Mouse (Mus musculus) adrenal gland, postnatal 25 days (tissue): ENCODE measurements around the gene Mcrip1. TPM values are rescaled to one million over a fixed set of nuclear protein-coding genes. Genes with fewer than 3 reads are reported as not detected.
A peak's percentile ranks its signal among the peaks of the same experiment; 100 is the strongest.
"Not testable (repeated sequence)": the region's sequence is repeated elsewhere in the genome, so short reads cannot be mapped to it uniquely, and the experiment has no call there.

Experiments
- DNase-seq: peaks from one replicate; pipeline ENCODE4 v3.0.0; 2021; ENCODE audit warnings: mixed read lengths
- total RNA-seq: library from RNA; stranded (reverse); gene quantifications from 2 replicates; pipeline ENCODE4 v1.2.3, GENCODE M21; 2021

Mcrip1 gene
- total RNA-seq, 1 experiment from 2014 or later = 75.4 TPM

DNA sequence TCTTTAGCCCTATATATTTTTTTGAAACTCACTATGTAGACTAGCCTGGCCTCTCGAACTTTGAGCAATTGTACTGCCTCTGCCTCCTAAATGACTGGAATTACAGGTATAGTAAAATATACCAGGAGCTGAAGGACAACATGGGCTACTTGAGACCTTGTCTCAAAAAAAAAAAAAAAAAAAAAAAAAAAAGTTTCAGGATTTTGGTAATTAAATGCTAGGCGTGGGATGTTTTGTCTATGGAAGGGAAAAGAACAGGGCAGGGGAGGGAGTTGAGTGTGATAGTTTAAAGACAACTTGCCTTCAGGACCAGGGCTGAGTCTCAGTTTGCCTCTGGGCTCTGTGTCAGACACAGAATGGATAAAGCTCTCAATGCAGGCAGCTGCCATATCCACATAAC, 25.5 kb upstream of the Mcrip1 start:
- no peak for DNase-seq

DNA sequence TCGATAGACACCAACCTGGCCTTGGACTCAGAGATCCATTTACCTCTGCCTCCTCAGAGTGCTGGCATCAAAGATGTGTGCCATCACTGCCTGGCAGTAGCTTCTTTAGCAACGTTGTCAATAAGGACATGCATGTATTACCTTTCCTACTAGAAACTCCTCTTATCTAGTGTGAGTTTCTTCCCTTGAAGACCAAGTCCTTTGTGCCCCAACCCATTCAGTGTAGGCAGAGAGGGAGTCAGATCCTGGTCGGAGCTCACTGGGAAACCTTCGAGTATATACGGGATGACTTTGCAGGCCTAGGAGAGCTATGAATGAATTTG, 24.7 kb upstream of the Mcrip1 start:
- DNase-seq = no peak

DNA sequence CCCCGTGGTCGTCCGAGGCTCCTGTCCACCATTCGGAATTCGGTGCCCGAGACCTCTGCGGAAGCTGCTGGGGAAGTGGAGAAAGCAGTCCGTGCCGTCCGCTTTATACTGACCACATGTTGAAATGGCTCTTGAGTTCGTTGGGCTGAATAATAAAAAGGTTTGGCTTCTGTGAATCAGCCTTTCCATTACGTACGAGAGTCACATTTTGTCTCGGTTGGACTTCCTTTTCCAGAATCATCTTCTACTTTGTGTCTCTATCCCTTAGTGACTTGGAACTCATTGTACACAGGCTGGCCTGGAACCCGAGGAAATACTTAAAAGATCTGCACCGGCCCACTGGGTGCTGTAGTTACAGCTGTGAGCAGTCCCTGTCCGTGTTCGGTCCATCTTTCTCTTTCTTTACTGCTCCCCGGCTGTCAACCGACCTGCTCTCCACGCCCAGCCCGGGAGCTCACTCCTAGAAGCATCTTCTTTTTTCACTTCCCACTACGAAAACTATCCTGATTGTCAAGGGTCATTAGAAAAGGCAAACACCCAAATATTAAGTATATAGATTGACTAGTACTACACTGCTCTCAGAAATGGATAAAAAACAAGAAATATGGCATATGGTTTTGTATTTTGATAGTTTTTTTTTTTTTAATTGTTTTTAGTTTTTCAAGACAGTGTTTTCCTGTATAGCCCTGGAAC, 24.2 kb upstream of the Mcrip1 start:
- DNase-seq = no peak

DNA sequence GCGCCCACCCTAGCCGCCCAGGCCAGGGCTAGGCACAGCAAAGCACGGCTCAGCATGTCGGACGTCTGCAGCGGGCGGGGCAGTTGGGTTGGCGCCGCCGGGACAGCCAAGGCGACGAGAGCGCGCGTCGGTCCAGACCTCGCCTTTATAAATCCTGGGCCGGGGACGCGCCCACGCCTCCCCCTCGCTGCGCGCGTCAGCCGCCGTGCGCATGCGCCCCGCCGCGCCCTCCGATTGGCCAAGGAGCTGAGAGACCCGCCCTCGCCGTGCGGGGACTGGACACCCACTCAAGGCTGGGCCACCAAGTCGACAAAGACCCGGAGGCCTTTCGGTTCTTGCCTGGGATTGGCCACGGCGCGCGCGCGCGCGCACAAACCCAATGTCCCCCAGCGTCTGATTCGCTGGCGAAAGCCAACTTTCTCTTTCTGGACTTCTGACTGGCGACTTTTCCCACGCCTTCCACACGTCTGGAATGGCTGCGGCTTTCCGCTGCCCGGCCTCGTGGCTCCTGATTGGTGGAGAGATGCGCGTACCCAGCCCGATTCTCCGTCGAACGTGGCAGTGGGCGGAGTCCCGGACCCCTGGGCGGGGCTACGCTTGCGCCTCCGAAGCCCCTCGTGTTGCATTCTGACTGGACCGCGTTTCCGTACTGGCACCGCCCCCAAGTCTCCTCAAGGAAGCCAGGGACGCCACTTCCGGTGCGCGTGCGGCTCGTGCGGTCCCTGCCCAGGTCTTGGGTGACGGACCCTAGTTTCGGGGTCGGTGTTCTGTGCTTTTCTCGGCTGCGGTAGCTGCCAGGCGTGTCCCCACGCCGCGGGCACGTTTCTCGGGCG, 23.4 kb upstream of the Mcrip1 start, which contains the start of gene P4hb:
TSS of gene P4hb (minus strand) at position 502 of the 833 bp plus-strand sequence.
- peak; percentile 100 for DNase-seq

DNA sequence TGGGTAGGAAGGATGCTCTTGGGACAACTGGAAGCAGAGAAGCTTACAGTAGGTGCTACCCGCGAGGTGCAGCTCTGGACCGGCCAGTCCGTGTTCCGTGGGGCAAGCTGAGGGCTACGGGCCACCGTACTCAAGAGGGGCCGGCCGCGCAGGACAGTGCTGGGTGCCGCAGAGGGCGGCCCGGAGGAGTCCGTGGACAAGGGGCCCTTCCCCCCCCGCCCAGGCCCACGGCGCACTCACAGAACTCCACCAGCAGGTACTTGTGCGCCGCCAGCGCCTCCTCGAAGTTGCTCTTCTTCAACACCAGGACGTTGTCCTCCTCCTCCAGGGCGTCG, 22.9 kb upstream of the Mcrip1 start:
- DNase-seq = no peak

DNA sequence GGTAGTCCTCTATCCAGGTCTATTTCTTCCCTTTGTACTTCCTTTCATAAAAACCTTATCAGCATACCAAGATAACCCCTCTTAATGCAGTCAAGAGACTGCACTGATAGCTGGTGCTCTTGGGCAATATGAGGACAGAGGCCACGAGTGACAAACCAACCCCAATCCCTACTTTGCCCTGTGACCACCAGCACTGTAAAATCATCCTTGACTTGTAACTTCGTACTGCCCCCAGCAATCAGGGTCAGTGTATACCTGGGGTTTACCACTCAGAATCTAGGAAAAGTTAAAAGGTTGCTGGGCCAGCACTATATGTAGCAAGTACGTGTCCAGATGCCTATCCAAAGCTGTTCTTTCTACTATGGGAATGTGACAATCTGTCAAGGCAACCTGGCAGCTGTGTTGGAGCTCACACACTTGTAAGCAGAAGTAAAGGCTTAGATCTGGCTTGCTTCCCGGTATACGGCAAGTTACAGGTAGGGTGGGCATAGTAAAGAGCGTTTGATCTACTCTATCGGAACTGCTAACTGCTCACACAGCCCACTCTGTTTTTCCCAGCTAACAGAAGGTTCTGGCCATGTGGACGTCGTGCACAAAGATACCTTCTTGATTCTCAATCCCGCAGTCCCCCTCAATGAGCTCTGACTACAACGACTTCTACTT, 22.4 kb upstream of the Mcrip1 start:
- no peak for DNase-seq

DNA sequence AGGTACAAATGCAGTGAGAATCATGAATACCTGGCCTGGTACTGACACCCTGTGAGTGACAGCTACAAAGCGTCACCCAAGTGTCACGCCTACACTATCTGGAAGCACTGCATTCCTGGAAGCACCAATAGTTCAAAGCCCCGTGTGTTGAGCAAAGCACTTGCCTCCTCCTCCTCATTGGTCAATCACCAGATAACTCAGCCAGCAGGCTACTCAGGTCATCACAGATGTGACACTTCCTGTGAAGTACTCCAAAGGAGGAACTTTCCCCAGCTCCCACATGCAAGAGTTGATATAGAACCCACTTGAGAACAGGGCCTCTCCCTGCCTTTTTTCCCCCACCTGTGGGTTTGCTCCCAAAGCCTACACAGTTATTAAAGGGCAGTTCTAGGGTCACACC, 21.6 kb upstream of the Mcrip1 start:
- no peak for DNase-seq

DNA sequence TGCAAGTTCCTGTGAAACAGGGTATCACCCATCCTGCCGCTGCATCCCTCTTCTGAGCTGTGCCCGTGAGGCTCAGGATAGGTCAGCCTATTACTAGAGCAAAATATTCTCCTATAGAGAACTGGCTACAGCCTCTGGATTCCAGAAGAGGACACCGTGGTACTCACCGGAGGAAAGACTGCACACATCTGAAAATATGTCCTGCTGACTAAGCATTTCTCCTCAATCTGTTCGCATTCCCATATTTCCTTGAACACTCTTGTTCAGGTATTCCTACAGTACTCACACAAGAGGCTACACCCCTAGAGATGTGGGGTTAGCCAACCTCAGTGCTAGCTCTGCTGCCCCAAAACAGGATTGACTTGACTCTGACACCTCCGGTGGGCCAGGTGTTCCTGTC, 18.8 kb upstream of the Mcrip1 start:
- DNase-seq = no peak

DNA sequence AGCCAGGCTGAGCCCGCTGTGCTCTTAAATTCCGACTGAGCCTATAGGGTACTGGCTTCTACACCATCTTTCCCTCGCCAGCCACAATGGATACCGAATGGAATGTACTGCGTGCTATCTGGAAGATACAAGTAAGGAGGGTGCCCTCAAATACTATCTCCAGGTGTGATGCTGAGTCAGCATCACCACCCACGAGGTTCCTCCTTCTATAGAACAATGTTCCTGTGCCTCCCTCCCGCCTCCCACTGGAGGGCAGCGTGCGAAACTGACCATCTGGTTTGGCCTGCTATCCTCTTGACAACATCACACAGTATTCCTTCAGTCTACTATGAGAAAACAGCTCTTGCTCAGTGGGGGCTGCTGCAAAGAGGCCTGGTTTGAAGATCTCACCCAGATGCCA, 15.6 kb upstream of the Mcrip1 start:
- DNase-seq = no peak

DNA sequence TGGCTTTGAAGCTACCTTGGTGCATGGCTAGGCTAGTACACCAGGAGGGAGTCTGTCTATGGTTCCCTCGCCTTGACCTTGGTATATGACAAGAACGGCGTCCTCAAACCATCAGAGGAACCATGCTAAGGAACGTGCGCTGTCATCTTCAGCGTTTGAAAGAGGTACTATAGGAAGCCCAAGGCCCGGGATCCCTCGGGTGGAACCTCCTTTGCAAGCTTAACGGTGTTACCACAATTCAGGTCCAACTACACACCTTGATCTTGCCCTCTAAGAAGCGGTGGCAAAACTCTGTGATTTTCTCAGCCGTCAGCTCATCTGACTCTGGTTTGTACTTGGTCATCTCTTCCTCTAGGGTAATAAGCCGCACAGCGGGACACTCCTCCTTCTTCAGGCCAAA, 13.4 kb upstream of the Mcrip1 start:
- DNase-seq = no peak

DNA sequence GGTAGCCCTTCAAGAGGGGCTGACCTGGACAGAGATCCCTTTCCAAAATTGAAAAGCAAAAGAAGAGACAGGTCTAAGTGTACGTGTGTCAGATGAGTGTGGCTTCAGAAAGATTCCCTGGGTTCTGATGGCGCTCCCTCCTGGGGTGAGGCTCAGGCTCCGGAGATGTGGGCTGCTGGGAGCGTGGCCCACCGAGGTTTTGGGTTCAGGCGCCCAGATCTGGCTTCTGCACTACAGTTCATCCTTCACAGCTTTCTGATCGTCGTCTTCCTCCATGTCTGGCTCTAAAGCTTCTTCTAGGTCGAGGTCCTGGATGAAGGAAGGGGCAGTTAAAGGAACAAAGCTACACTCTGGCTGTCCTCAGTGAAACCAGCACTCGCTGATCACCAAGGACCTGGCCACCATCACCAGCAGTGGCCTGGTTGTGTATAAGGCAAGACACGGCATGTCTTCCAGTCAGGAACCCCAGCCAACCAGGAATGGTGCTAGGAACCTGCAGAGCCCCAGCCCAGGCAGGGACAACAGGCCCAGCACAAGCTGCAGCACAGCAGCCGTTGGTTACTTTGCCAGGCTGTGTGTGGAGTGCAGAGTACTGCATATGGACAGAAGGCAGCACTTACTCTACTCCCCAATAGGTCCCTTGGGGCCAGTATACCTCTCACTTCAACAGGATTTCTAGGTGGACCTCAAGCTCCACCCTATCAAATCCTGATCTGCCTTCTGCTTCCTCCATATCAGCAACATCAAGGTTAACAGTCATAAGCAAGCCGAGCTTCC, 11.6 kb upstream of the Mcrip1 start:
- DNase-seq = no peak

DNA sequence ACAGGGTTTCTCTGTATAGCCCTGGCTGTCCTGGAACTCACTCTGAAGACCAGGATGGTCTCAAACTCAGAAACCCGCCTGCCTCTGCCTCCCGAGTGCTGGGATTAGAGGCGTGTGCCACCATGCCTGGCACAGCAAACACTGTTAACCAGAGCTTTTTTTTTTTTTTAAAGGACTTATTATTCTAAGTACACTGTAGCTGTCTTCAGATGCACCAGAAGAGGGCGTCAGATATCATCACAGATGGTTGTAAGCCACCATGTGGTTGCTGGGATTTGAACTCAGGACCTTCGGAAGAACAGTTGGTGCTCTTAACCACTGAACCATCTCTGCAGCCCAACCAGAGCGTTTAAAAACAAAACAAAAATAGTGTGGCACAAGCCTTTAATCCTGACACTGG, 9.3 kb upstream of the Mcrip1 start:
- not testable (repeated sequence) for DNase-seq

DNA sequence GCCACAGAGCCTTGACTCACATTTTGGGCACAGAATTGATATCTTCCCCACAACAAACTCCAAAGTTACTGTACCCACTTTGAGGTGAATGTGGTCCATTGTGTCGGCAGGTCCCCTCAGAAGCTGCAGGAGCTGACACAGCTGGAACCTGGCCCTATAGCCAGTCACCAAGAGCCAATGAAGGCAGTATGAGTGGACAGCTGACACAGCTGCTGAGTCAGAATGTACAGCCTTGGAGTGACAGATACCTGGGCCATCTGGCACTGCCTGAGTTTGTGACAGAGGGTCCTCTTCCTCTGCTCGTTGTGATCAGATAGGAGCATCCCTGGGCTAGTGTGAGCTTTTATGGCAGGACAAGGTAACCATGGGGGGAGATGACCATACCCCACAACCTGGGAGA, 5.7 kb upstream of the Mcrip1 start:
- DNase-seq = peak; percentile 53

DNA sequence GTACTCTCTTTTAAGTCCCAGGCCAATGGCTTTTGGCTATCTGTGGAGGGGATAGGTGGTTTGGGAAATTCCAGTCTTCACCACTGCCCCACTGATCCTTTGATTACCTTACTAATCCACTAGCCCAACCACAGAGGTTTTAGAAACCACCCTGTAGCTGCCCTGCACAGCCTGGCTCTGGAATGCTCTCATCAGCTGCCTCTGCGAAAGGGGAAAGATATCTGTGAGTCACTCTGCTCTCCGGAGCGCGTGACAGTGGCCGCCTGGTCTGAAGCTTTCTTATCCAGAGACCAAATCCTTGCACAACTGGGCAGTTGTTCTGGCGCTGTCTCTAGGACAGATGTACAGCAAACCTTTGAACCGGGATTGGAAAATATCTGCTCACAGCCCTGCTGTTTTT, 5.3 kb upstream of the Mcrip1 start:
- peak; percentile 57 for DNase-seq

DNA sequence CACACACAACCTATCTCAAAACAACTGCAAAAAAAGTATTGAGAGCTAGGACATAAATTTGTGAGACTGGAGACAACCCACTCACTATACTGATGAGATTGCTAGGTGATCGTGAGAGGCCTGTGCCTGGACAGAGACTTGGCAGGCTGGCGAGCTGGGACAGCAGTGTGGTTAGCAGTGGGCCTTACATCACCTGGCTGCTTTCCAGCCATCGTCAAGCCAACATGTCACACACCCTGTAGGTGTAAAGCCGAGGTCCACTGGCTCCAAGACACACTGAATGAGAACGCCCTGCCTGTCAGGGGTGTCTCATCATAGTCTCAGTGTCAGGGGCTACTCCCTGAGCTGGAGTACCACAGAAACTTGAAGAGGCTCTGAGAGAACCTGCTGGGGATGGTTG, 3.2 kb upstream of the Mcrip1 start:
- DNase-seq = no peak

DNA sequence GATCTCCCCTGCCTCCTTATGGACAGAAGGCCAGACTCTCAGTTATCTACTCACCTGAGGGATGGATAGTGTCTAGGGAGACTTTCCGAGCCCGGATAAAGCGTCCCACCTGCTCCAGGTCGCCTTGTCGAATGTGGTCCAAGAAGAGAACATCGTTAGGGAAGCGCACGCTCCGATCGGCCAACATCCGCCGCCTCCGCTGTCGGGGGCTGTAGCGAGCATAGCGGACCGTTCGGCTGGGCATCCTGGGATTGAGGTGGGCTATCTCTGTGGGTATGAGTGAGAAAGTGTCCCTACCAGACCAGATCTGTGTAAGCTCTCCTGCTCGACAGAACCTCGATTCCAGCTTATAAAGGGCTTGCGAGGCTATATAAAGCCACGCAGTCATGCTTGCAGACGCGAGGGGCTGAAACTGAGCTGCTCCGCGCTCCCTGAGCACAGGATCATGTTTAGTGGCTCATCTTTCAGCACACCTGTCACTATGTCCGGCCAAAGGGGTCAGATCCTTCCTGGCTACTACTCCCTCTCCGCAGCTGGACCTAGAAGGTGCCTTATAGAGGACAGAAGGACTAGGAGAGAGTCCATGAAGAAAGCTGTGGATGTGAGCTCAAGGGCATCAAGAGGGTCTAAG, 1.4 kb upstream of the Mcrip1 start, which contains the start of gene Ppp1r27:
TSS of gene Ppp1r27 (minus strand) at position 323 of the 631 bp plus-strand sequence.
- DNase-seq = no peak

DNA sequence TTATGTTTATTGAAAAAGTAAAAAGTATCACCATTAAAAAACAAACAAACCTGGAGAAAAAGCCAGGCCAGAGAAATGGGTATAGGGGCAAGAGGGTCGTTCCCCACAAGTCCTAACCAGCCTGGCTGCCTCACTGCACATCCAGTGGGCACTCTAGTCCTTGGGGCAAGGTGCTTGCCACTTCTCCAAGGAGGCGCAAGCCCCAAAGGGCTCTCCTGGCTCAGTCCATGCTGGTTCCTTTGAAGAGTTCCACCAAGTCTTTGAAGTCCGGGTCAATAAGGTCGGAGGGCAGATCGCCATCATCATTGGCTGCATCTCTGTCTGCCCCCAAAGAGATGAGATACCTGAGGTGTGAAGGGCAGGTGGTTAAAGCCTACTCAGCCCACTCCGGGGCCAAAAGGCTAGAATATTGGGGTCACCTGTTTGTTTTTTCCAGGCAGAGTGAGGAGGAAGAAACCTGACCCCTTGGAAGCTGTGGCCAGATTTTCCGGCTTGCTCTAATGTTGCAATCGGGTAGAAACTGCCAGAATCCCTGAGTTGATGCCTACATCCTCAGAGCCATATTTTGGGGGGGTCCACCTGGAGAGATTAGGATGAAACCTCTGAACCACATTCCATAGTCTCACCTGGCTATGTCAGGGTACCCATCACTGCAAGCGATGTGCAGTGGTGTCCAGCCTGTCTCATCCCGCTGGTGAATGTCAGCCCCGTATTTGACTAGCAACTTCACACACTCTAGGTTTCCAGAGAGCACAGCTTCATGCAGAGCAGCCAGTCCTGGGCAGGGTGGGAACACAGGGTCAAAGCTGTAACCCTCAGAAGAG, 671 bp upstream of the Mcrip1 start:
- DNase-seq = no peak

DNA sequence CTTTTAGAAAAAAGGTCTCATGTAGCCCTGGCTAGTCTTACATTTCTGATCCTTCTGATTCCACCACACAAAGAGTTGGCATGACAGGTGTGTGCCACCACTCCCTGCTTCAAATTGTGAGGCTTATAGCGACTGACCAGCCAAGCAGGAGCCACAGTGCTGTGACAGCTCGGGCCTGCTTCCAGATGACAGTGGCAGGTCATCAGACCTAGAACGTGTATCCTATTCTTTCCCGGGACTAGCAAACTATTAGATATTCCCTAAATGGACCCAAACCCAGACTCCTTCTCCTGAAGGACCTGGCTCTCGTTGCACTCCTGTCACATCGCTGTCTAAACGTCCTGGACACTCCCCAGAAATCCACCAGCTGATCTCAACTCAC, 750 bp downstream of the Mcrip1 start:
- DNase-seq = no peak

DNA sequence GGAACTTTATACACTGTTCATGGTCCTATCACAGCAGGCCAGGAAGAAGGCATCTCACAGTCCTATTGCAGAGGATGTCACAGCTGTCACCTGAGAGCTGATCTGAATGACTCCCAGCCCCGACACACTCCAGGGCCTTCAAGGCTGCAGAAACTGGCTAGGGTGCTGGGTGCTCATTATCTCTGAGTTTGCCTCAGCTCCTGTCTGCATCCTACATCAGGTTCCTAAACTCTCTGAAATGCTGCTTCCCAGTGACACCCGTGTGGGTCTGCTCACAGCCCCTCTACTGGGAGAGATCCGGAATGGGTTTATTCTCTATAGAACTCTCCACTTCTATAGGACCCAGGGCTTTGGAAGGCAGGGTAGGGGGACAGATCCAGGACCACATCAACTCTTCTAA, 1.3 kb downstream of the Mcrip1 start:
- no peak for DNase-seq

DNA sequence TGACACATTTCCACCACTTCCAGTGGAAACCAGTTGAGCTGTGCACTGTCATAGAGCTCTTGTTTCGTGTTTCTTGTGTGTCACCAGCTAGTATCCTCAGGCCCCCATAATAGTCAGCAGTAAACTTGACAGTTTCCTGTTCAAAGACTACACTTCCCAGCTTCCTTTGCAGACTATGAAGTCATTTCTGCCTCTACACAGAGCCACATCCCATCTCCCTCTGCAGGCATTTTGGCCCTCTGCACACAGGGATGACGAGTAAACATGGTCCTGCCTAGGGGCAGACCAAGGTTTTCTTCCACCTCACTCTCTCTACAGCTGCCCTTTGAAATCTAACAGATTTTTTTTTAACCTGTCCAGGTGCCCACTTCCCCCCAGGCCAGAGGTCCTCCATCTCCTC, 2.1 kb downstream of the Mcrip1 start:
- DNase-seq = no peak

DNA sequence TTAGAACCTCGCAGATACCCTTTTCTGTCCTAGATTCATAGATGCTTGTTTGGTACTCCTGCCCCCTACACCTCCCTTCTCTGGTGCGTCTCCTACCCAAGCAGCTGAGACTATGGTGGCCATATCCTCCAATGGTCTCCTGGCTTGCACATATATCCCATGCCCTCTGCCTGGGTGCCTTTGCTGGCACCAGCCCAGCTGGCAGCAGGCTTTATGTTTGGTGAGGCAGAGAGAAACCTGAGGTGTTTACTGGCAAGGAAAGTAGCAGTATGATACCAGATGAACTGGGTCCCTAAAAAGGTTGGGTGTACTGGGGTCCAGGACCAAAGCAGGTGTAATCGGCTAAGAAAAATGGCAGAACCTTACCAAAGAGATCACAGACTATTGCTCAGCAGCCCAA, 3.6 kb downstream of the Mcrip1 start:
- DNase-seq = no peak
